Mouse (Mus musculus) Patski (cell line): ENCODE results near the gene Nek9. TPM values are rescaled to one million over a fixed set of nuclear protein-coding genes. Genes with fewer than 3 reads are reported as not detected.

ENCODE experiments used
- ATAC-seq: fragments of 100-300 bp; one replicate; pipeline ENCODE4 v1.8.0; 2021
- CTCF ChIA-PET: fragments of 350-600 bp; sonication (Branson Sonifier 250); formaldehyde crosslinking; loops from one replicate; lab custom pipeline; 2022; ENCODE audit warnings: inconsistent platforms; lab: Charles Lee
- POLR2A ChIA-PET: fragments of 350-600 bp; sonication (Branson Sonifier 250); formaldehyde crosslinking; loops from one replicate; lab custom pipeline; 2022; ENCODE audit warnings: antibody characterized with exemption, inconsistent platforms; lab: Charles Lee
- DNase-seq: peaks from one replicate; pipeline ENCODE4 v3.0.0-alpha.2; 2011; ENCODE audit warnings: low read depth, low spot score
- H3K27me3 ChIP-seq: fragments of 371-371 bp; one replicate; pipeline ENCODE4 v1.5.1; 2021
- CTCF ChIP-seq: fragments of 100-300 bp; IDR thresholded peaks from one replicate; pipeline ENCODE4 v1.5.1; 2021
- in situ Hi-C: fragments of 300-500 bp; cut with MboI; formaldehyde crosslinking; loops from 3 replicates; pipeline ENCODE4 v1.11.1; 2018; ENCODE audit warnings: low pct_unique_long_range_greater_than_20kb, mixed read lengths
- polyA plus RNA-seq: library from polyadenylated mRNA; unstranded; gene quantifications from one replicate; pipeline ENCODE4 v1.2.3, GENCODE M21; 2021

Nek9 gene
- polyA plus RNA-seq, 1 experiment from 2014 or later: 82.4 TPM

GRCm38 (mm10) chr12:85296915-85297314 is 42.2 kb downstream of the Nek9 start:
- in situ Hi-C loops: no loop called here
- no peaks in the 10 kb centered on the region for H3K27me3 ChIP-seq
- POLR2A ChIA-PET: no interaction called here
- DNase-seq (no peak), ATAC-seq (no peak)
- no peak for TF ChIP-seq CTCF
- CTCF ChIA-PET: interaction anchor here (1.2 kb wide), 1 partner anchor 205 kb away, joined by 3 read pairs; no protein-coding TSS in a partner anchor

GRCm38 (mm10) chr12:85295506-85295905 is 43.7 kb downstream of the Nek9 start:
- DNase-seq (no peak), ATAC-seq (no peak)
- no peaks in the 10 kb centered on the region for H3K27me3 ChIP-seq
- in situ Hi-C loops: no loop called here
- no peak for TF ChIP-seq CTCF
- ChIA-PET POLR2A (no interaction called here), CTCF (no interaction called here)

GRCm38 (mm10) chr12:85292906-85293305 is 46.3 kb downstream of the Nek9 start:
- no peaks in the 10 kb centered on the region for H3K27me3 ChIP-seq
- ChIA-PET POLR2A (interaction anchor here (0.6 kb wide), 1 partner anchor 364 kb away, joined by 5 read pairs; no protein-coding TSS in a partner anchor), CTCF (interaction anchor here (0.9 to 1.6 kb wide), 2 partner anchors 13 to 151 kb away, joined by 3 to 9 read pairs; no protein-coding TSS in a partner anchor)
- ATAC-seq: no peak
- no peak for TF ChIP-seq CTCF
- no peak for DNase-seq
- in situ Hi-C loops: no loop called here

GRCm38 (mm10) chr12:85292288-85292687 is 46.9 kb downstream of the Nek9 start:
- ATAC-seq: no peak
- ChIA-PET POLR2A (interaction anchor here (0.6 kb wide), 1 partner anchor 11 kb away, joined by 3 read pairs; no protein-coding TSS in a partner anchor), CTCF (interaction anchor here (0.9 to 1.6 kb wide), 2 partner anchors 13 to 151 kb away, joined by 3 to 9 read pairs; no protein-coding TSS in a partner anchor)
- DNase-seq: no peak
- in situ Hi-C loops: no loop called here
- no peak for TF ChIP-seq CTCF
- H3K27me3 ChIP-seq: no peaks in the 10 kb centered on the region

- POLR2A ChIA-PET: no interaction called here
- TF ChIP-seq CTCF: no peak
- DNase-seq (no peak), ATAC-seq (no peak)
- H3K27me3 ChIP-seq: no peaks in the 10 kb centered on the region
- CTCF ChIA-PET: no interaction called here
- in situ Hi-C loops: no loop called here
These were observed 47.6 kb downstream of the Nek9 start for GRCm38 (mm10) chr12:85291541-85291940.

GRCm38 (mm10) chr12:85290633-85291032 is 48.5 kb downstream of the Nek9 start:
- POLR2A ChIA-PET: no interaction called here
- ATAC-seq (no peak), DNase-seq (no peak)
- CTCF ChIA-PET: interaction anchor here (1.4 kb wide), 1 partner anchor 15 kb away, joined by 5 read pairs; no protein-coding TSS in a partner anchor
- H3K27me3 ChIP-seq: no peaks in the 10 kb centered on the region
- in situ Hi-C loops: no loop called here
- no peak for TF ChIP-seq CTCF

- DNase-seq (no peak), ATAC-seq (no peak)
- in situ Hi-C loops: loop anchor here (5.0 kb wide), 2 partner anchors 57 to 117 kb away; no protein-coding TSS in a partner anchor
- ChIA-PET CTCF (interaction anchor here (1.4 to 1.6 kb wide), 2 partner anchors 10 to 16 kb away, joined by 3 to 5 read pairs; no protein-coding TSS in a partner anchor), POLR2A (interaction anchor here (0.6 to 1.2 kb wide), 2 partner anchors 9 to 11 kb away, joined by 3 to 4 read pairs; no protein-coding TSS in a partner anchor)
- no peak for TF ChIP-seq CTCF
- H3K27me3 ChIP-seq: no peaks in the 10 kb centered on the region
These were observed 49.8 kb downstream of the Nek9 start for GRCm38 (mm10) chr12:85289157-85290000.

GRCm38 (mm10) chr12:85288486-85289156 is 50.5 kb downstream of the Nek9 start, which contains the start of gene Zc2hc1c:
TSS of gene Zc2hc1c (plus strand) at chr12:85288591.
- no peaks in the 10 kb centered on the region for H3K27me3 ChIP-seq
- ChIA-PET CTCF (interaction anchor here (1.2 to 2.4 kb wide), 5 partner anchors 9 to 197 kb away, joined by 3 to 18 read pairs (median 4); no protein-coding TSS in a partner anchor), POLR2A (interaction anchor here (1.2 kb wide), 1 partner anchor 12 kb away, joined by 4 read pairs; no protein-coding TSS in a partner anchor)
- DNase-seq (no peak), ATAC-seq (peak; percentile 51)
- TF ChIP-seq CTCF: no peak
- in situ Hi-C loops: loop anchor here (5.0 kb wide), 2 partner anchors 56 to 116 kb away; no protein-coding TSS in a partner anchor

- ChIA-PET CTCF (interaction anchor here (1.2 to 2.4 kb wide), 4 partner anchors 17 to 196 kb away, joined by 3 to 18 read pairs (median 6); no protein-coding TSS in a partner anchor), POLR2A (interaction anchor here (0.6 kb wide), 1 partner anchor 50 kb away, joined by 9 read pairs; no protein-coding TSS in a partner anchor)
- TF ChIP-seq CTCF: no peak
- in situ Hi-C loops: loop anchor here (5.0 kb wide), 2 partner anchors 56 to 116 kb away; no protein-coding TSS in a partner anchor
- H3K27me3 ChIP-seq: no peaks in the 10 kb centered on the region
- no peak for ATAC-seq
- DNase-seq: no peak
These were observed 51.2 kb downstream of the Nek9 start, which contains the start of gene Acyp1 for GRCm38 (mm10) chr12:85287809-85288485. TSS of gene Acyp1 (minus strand) at chr12:85288438.
